Mouse (Mus musculus) hindbrain, postnatal 0 days (tissue): Measurements from ENCODE around the gene Mapk14. TPM values are rescaled to one million over a fixed set of nuclear protein-coding genes. Genes with fewer than 3 reads are reported as not detected.

Experiments used
- ATAC-seq: fragments of 200-750 bp; cut with Nextera tagmentation; 2 replicates; pipeline ENCODE4 v1.8.0; 2017; ENCODE audit warnings: mild to moderate bottlenecking, moderate TSS enrichment, moderate library complexity
- DNase-seq: peaks from one replicate; pipeline ENCODE4 v3.0.0-alpha.2; 2015; ENCODE audit warnings: low spot score
- H3K27ac ChIP-seq: fragments of 300-500 bp; sonication (generic); 2 replicates; pipeline ENCODE4 v1.5.1; 2014; ENCODE audit warnings: mild to moderate bottlenecking
- H3K27me3 ChIP-seq: fragments of 300-500 bp; sonication (generic); 2 replicates; pipeline ENCODE4 v1.6.1; 2014; ENCODE audit warnings: low read length, mixed read lengths; ENCODE audit not compliant: insufficient read depth
- H3K36me3 ChIP-seq: fragments of 300-500 bp; sonication (generic); 2 replicates; pipeline ENCODE4 v1.6.1; 2014; ENCODE audit warnings: low read length, mixed read lengths; ENCODE audit not compliant: insufficient read depth
- H3K4me1 ChIP-seq: fragments of 300-500 bp; sonication (generic); 2 replicates; pipeline ENCODE4 v1.6.1; 2014; ENCODE audit warnings: antibody characterized with exemption, low read length, mixed read lengths; ENCODE audit not compliant: insufficient read depth
- H3K4me2 ChIP-seq: fragments of 300-500 bp; sonication (generic); 2 replicates; pipeline ENCODE4 v1.6.1; 2014; ENCODE audit warnings: low read depth, mild to moderate bottlenecking, low read length, moderate library complexity, mixed read lengths
- H3K4me3 ChIP-seq: fragments of 300-500 bp; sonication (generic); 2 replicates; pipeline ENCODE4 v1.5.1; 2014; ENCODE audit warnings: low read length
- H3K9ac ChIP-seq: fragments of 300-500 bp; sonication (generic); replicated peaks from 2 replicates; pipeline ENCODE4 v1.6.1; 2014; ENCODE audit warnings: mild to moderate bottlenecking, low read length, moderate library complexity, mixed read lengths
- H3K9me3 ChIP-seq: fragments of 300-500 bp; sonication (generic); 2 replicates; pipeline ENCODE4 v1.6.1; 2016; ENCODE audit warnings: low read length, mixed read lengths
- CTCF ChIP-seq: IDR thresholded peaks from 2 replicates; pipeline ENCODE4 v1.5.1; 2016; ENCODE audit warnings: antibody characterized with exemption, control low read depth, low read depth
- WGBS: fragments of 180-500 bp; shearing (Covaris S2); extraction: QIAGEN DNeasy Blood & Tissue Kit; methylation state at CpG from one replicate; pipeline ENCODE4 v1.1.7; 2014; 5-methylcytosine and 5-hydroxymethylcytosine counted together
- polyA plus RNA-seq: library from polyadenylated mRNA; unstranded; fragments of >200 nt; fragmentation: Nextera tagmentation; extraction: Ambion mirVana; gene quantifications from 2 replicates; pipeline ENCODE4 v1.2.1, GENCODE M21; 2015
- total RNA-seq: library from RNA; depleted of rRNA; stranded (reverse); fragments of >200 nt; gene quantifications from 2 replicates; pipeline ENCODE4 v1.2.3, GENCODE M21; 2014; rRNA removed

Mapk14 gene
- total and polyA plus RNA-seq, 2 experiments from 2014 or later, result 19.5 to 35.7 TPM

- WGBS, result 90% methylated on average over 4 of the region's 4 CpGs
- H3K4me3 ChIP-seq, result no peak overlapping the region
- peaks cover 5% of the 10 kb centered on the region; the same call in 1 of the 2 replicates for H3K4me1 ChIP-seq
- H3K9me3 ChIP-seq, result no peaks in the 10 kb centered on the region
- H3K4me2 ChIP-seq, result no peak overlapping the region
- no peak overlapping the region for H3K9ac ChIP-seq
- no peak for TF ChIP-seq CTCF
- no peaks in the 10 kb centered on the region for H3K36me3 ChIP-seq
- DNase-seq (no peak), ATAC-seq (no peak)
- no peak overlapping the region for H3K27ac ChIP-seq
- no peaks in the 10 kb centered on the region for H3K27me3 ChIP-seq
Observed at GRCm38 (mm10) chr17:28797031-28797430, 105.9 kb downstream of the Mapk14 start.

Other genes with a start within 250 kb of the Mapk14 start
- 27.5 and 31.3 TPM in 2 replicates for gene Fkbp5, start 173.8 kb upstream of the Mapk14 start, total RNA-seq
- gene Fkbp5, start 173.8 kb upstream of the Mapk14 start, polyA plus RNA-seq, result 18.5 and 20.0 TPM in 2 replicates
- gene Armc12, start 160.5 kb upstream of the Mapk14 start, total RNA-seq, result not detected in 2 replicates
- not detected in 2 replicates for gene Armc12, start 160.5 kb upstream of the Mapk14 start, polyA plus RNA-seq
- not detected in 2 replicates for gene Clpsl2, start 141.9 kb upstream of the Mapk14 start, total RNA-seq
- gene Clpsl2, start 141.9 kb upstream of the Mapk14 start, polyA plus RNA-seq, result not detected in 2 replicates
- gene Clps, start 130.6 kb upstream of the Mapk14 start, total RNA-seq, result not detected in 2 replicates
- not detected in 2 replicates for gene Clps, start 130.6 kb upstream of the Mapk14 start, polyA plus RNA-seq
- gene Lhfpl5, start 115.7 kb upstream of the Mapk14 start, total RNA-seq, result 26.6 and 42.3 TPM in 2 replicates
- gene Lhfpl5, start 115.7 kb upstream of the Mapk14 start, polyA plus RNA-seq, result 27.3 and 29.7 TPM in 2 replicates
- 36.0 and 52.1 TPM in 2 replicates for gene Srpk1, start 68.6 kb upstream of the Mapk14 start, total RNA-seq
- 77.2 and 83.5 TPM in 2 replicates for gene Srpk1, start 68.6 kb upstream of the Mapk14 start, polyA plus RNA-seq
- gene Slc26a8, start 1.1 kb upstream of the Mapk14 start, total RNA-seq, result 1.9 and 3.4 TPM in 2 replicates
- gene Slc26a8, start 1.1 kb upstream of the Mapk14 start, polyA plus RNA-seq, result 1.7 and 2.2 TPM in 2 replicates
- 2.3 and 4.3 TPM in 2 replicates for gene AC170998.1, start 34.8 kb downstream of the Mapk14 start, total RNA-seq
- 3.1 and 3.4 TPM in 2 replicates for gene AC170998.1, start 34.8 kb downstream of the Mapk14 start, polyA plus RNA-seq
- 0.37 TPM in 1 of 2 replicates, not detected in the other for gene Mapk13, start 78.0 kb downstream of the Mapk14 start, total RNA-seq
- gene Mapk13, start 78.0 kb downstream of the Mapk14 start, polyA plus RNA-seq, result 1.7 and 1.9 TPM in 2 replicates
- 10.1 and 16.5 TPM in 2 replicates for gene Brpf3, start 109.8 kb downstream of the Mapk14 start, total RNA-seq
- 4.5 and 4.7 TPM in 2 replicates for gene Brpf3, start 109.8 kb downstream of the Mapk14 start, polyA plus RNA-seq
- gene Pnpla1, start 167.1 kb downstream of the Mapk14 start, total RNA-seq, result 0.10 and 0.22 TPM in 2 replicates
- gene Pnpla1, start 167.1 kb downstream of the Mapk14 start, polyA plus RNA-seq, result 0.08 and 0.09 TPM in 2 replicates
- gene 4930539E08Rik, start 224.0 kb downstream of the Mapk14 start, total RNA-seq, result 5.6 and 13.0 TPM in 2 replicates
- gene 4930539E08Rik, start 224.0 kb downstream of the Mapk14 start, polyA plus RNA-seq, result 1.6 and 2.1 TPM in 2 replicates